Mouse (Mus musculus) hematopoietic stem cell, adult 5-6 weeks (primary cell): ENCODE measurements around the gene Iqcc. TPM values are rescaled to one million over a fixed set of nuclear protein-coding genes. Genes with fewer than 3 reads are reported as not detected.

Experiments used
- ATAC-seq, 2 experiments: fragments of 125-278 bp in 1 of 2; replicated peaks in 1 of 2; 2 replicates each; pipeline ENCODE4 v1.8.0; 2016 to 2017; ENCODE audit warnings: inconsistent platforms in 2 of 2, mild to moderate bottlenecking in 2 of 2, moderate number of reproducible peaks in 2 of 2, low read depth in 1 of 2, moderate TSS enrichment in 1 of 2; ENCODE audit not compliant: low FRiP score in 2 of 2, poor library complexity in 2 of 2, severe bottlenecking in 2 of 2, insufficient read depth in 1 of 2, low TSS enrichment in 1 of 2
- total RNA-seq: library from RNA; stranded (forward); fragments of 172-1452, 232-1000 nt; gene quantifications from 2 replicates; pipeline ENCODE4 v1.2.3, GENCODE M21; 2017

Gene Iqcc
- total RNA-seq, 1 experiment from 2014 or later, result 11.4 TPM

GRCm38 (mm10) chr4:129570028-129570427 lies 48.9 kb downstream of the Iqcc start:
- no peak for ATAC-seq

DNA sequence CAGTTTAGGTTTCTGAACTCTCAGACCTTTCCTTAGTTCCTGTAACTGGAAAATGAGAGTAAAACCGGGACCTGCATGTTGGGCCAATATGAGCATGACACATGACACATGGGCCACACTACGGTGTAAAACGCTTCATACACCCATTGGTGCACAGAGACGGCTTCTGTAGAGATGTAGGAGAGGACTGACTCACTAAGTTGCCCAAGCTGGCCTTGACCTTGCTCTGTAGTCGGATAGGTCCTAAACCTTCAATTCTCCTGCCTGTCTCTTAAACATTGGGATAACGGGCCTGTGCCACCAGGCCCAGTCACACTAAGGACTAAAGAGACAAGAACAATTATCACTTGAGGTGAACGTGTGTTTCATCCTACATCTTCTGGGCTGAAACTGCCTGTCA lies 50.5 kb downstream of the Iqcc start:
- ATAC-seq, result no peak

DNA sequence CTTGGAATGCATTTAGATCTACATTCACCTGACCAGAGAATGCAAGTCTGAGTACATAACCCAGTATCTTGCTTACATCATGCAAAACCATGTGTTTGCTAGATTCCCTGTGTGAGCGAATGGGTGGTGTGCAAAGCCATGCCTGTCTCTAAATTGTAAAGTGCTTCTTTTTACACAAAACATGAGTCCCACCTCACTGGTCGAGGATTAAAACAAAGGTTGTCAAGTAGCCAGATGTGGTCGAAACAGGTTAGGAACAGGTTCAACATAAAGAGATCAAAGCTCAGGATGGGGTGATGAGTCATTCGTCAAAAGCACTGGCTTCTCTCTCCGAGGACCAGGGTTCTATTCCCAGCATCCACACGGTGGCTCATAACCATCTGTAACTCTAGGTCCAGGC lies 53.8 kb downstream of the Iqcc start:
- no peak for ATAC-seq

Other genes starting within 250 kb of the Iqcc start
- 8.1 and 12.2 TPM in 2 replicates for gene Zbtb8a, start 241.0 kb downstream of the Iqcc start, total RNA-seq
- not detected in 2 replicates for gene Zbtb8b, start 178.2 kb downstream of the Iqcc start, total RNA-seq
- 36.2 and 41.3 TPM in 2 replicates for gene Bsdc1, start 157.5 kb downstream of the Iqcc start, total RNA-seq
- not detected in 2 replicates for gene Tssk3, start 128.1 kb downstream of the Iqcc start, total RNA-seq
- not detected in 2 replicates for gene Fam229a, start 127.9 kb downstream of the Iqcc start, total RNA-seq
- gene Marcksl1, start 105.5 kb downstream of the Iqcc start, total RNA-seq, result 159 and 228 TPM in 2 replicates
- gene Hdac1, start 76.4 kb downstream of the Iqcc start, total RNA-seq, result 104 TPM in 2 replicates
- gene Lck, start 45.5 kb downstream of the Iqcc start, total RNA-seq, result 27.1 and 36.3 TPM in 2 replicates
- not detected in 2 replicates for gene Fam167b, start 40.5 kb downstream of the Iqcc start, total RNA-seq
- 226 and 281 TPM in 2 replicates for gene Eif3i, start 18.5 kb downstream of the Iqcc start, total RNA-seq
- 86.7 and 91.1 TPM in 2 replicates for gene Tmem234, start 18.4 kb downstream of the Iqcc start, total RNA-seq
- not detected in 2 replicates for gene Dcdc2b, start 4.8 kb downstream of the Iqcc start, total RNA-seq
- gene Ccdc28b, start 4.8 kb upstream of the Iqcc start, total RNA-seq, result 57.7 and 75.9 TPM in 2 replicates
- 106 and 169 TPM in 2 replicates for gene Txlna, start 22.0 kb upstream of the Iqcc start, total RNA-seq
- gene Kpna6, start 53.7 kb upstream of the Iqcc start, total RNA-seq, result 16.0 and 22.8 TPM in 2 replicates
- gene Tmem39b, start 77.7 kb upstream of the Iqcc start, total RNA-seq, result 6.4 and 8.0 TPM in 2 replicates
- gene Khdrbs1, start 123.2 kb upstream of the Iqcc start, total RNA-seq, result 92.1 and 122 TPM in 2 replicates
- 413 and 530 TPM in 2 replicates for gene Ptp4a2, start 192.1 kb upstream of the Iqcc start, total RNA-seq